ENCODE assay signal across 19 mouse cellular contexts in genomic region chr11:61618571-61618970, GRCm38 (mm10). TPM values are rescaled to one million over a fixed set of nuclear protein-coding genes. Genes with fewer than 3 reads are reported as not detected.
DNase-seq lines count a peak whose midpoint lies in the region; ATAC-seq and TF ChIP-seq lines count a peak whose summit lies in the region.
"Had no signal": no experiment of that assay in that cellular context is flagged by ENCODE, and none has a peak within 500 bp of the region (broad histone marks: within the 10 kb centered on the region; RNA-seq: fewer than 3 reads in every experiment).

No protein-coding gene starts in this region.

- WGBS in kidney, adult 2 months, result 80% methylated on average over 8 of the region's 8 CpGs
- 72% methylated on average over 7 of the region's 8 CpGs for WGBS in lung, postnatal 0 days

- peak overlapping the region; percentile 65 for H3K4me3 ChIP-seq in gastrocnemius, adult 2 months
- H3K4me3 ChIP-seq in kidney, adult 2 months (ENCODE audit: insufficient read depth, low read depth, low read length), result no peak overlapping the region
- H3K4me3 ChIP-seq in lung, postnatal 0 days (ENCODE audit: low read depth, low read length), result no peak overlapping the region
- H3K4me3 ChIP-seq in cortical plate, adult 2 months (ENCODE audit: insufficient read depth, low read length), result no peak overlapping the region
- H3K4me3 ChIP-seq: embryonic facial prominence, embryonic 15.5 days; erythroblast, embryonic 14.5 days; forebrain, embryonic 10.5 days; heart, embryonic 13.5 days; hindbrain, embryonic 10.5 days had no signal

- no peaks in the 10 kb centered on the region for H3K36me3 ChIP-seq in kidney, adult 2 months (ENCODE audit: control insufficient read depth, insufficient read depth, low read length)
- no peaks in the 10 kb centered on the region for H3K36me3 ChIP-seq in lung, postnatal 0 days (ENCODE audit: insufficient read depth, low read length)
- H3K36me3 ChIP-seq: embryonic facial prominence, embryonic 15.5 days; forebrain, embryonic 10.5 days; heart, embryonic 13.5 days; hindbrain, embryonic 10.5 days had no signal

- H3K27me3 ChIP-seq in kidney, adult 2 months (replicated peaks; ENCODE audit: control insufficient read depth, insufficient read depth, low read length), result no peaks in the 10 kb centered on the region
- no peaks in the 10 kb centered on the region for H3K27me3 ChIP-seq in lung, postnatal 0 days (replicated peaks; ENCODE audit: insufficient read depth, low read length)
- H3K27me3 ChIP-seq: embryonic facial prominence, embryonic 15.5 days; heart, embryonic 13.5 days had no signal

- no peaks in the 10 kb centered on the region for H3K9me3 ChIP-seq in lung, postnatal 0 days (ENCODE audit: low read length)
- H3K9me3 ChIP-seq: embryonic facial prominence, embryonic 15.5 days; forebrain, embryonic 10.5 days; heart, embryonic 13.5 days; hindbrain, embryonic 10.5 days had no signal

- TF ChIP-seq POLR2A in kidney, adult 2 months (IDR thresholded peaks at IDR 0.05; ENCODE audit: low read depth, low read length), result no peak
- TF ChIP-seq POLR2A in cortical plate, adult 2 months (IDR thresholded peaks at IDR 0.05; ENCODE audit: extremely low read depth, insufficient read depth, low read length), result no peak

- no peak for TF ChIP-seq CTCF in gastrocnemius, adult 2 months (IDR thresholded peaks at IDR 0.05)
- no peak for TF ChIP-seq CTCF in kidney, adult 2 months (conservative IDR thresholded peaks at IDR 0.05; ENCODE audit: insufficient read depth, insufficient read length, low read depth, low read length)
- TF ChIP-seq CTCF in lung, postnatal 0 days (IDR thresholded peaks at IDR 0.05), result no peak
- no peak for TF ChIP-seq CTCF in cortical plate, adult 2 months (IDR thresholded peaks at IDR 0.05; ENCODE audit: extremely low read depth, insufficient read depth, low read length)

- no peak overlapping the region for H3K9ac ChIP-seq in lung, postnatal 0 days (replicated peaks; ENCODE audit: low read depth)
- H3K9ac ChIP-seq: embryonic facial prominence, embryonic 15.5 days; hindbrain, embryonic 14.5 days had no signal

- peaks cover 7% of the 10 kb centered on the region; the same call in 1 of the 2 replicates for H3K4me1 ChIP-seq in kidney, adult 2 months (ENCODE audit: control insufficient read depth, insufficient read depth, low read length)
- H3K4me1 ChIP-seq in lung, postnatal 0 days (ENCODE audit: insufficient read depth, low read depth, low read length), result peaks cover 12% of the 10 kb centered on the region; the same call in 1 of the 2 replicates
- H3K4me1 ChIP-seq in cortical plate, adult 2 months (ENCODE audit: control insufficient read depth, insufficient read depth, low read length), result peaks cover 10% of the 10 kb centered on the region

- H3K27ac ChIP-seq in gastrocnemius, adult 2 months, result peak overlapping the region; percentile 92
- peak overlapping the region; percentile 76 for H3K27ac ChIP-seq in kidney, adult 2 months (ENCODE audit: insufficient read depth, low read depth, low read length)
- H3K27ac ChIP-seq in lung, postnatal 0 days (ENCODE audit: low read length), result peak overlapping the region; percentile 87
- 0 out of 2 replicates have a peak overlapping the region, but pooled peaks have one; percentile 43 for H3K27ac ChIP-seq in cortical plate, adult 2 months (ENCODE audit: insufficient read depth, low read length)
- H3K27ac ChIP-seq: embryonic facial prominence, embryonic 15.5 days; forebrain, embryonic 10.5 days; heart, embryonic 13.5 days; hindbrain, embryonic 10.5 days; hindbrain, embryonic 14.5 days had no signal

- no peak for ATAC-seq in lung, postnatal 0 days
- ATAC-seq: forebrain, embryonic 14.5 days had no signal

- no peak for TF ChIP-seq EP300 in lung, postnatal 0 days (IDR thresholded peaks at IDR 0.05)

- no peak for DNase-seq in gastrocnemius, adult 2 months
- DNase-seq in gastrocnemius, postnatal 4 days (ENCODE audit: low spot score in 2 of 2), result no peak
- DNase-seq in kidney, adult 2 months, result no peak
- DNase-seq in kidney, adult 8-10 months, result no peak
- DNase-seq in lung, postnatal 0 days (ENCODE audit: low spot score), result no peak
- no peak for DNase-seq in lung, postnatal 4 days
- no peak for DNase-seq in thymus, postnatal 4 days
- DNase-seq: adrenal gland, postnatal 10 days; cerebellum, adult 11-12 months; cerebellum, postnatal 10 days; embryo, embryonic 11 days had no signal

- 0 out of 2 replicates have a peak overlapping the region, but pooled peaks have one; percentile 12 for H3K4me2 ChIP-seq in lung, postnatal 0 days (replicated peaks; ENCODE audit: low read depth, low read length)
- H3K4me2 ChIP-seq: embryonic facial prominence, embryonic 15.5 days; hindbrain, embryonic 14.5 days had no signal

- intact Hi-C loops in gastrocnemius, adult 2 months (cut with DNase I), result loop anchor here (5.0 kb wide), 1 partner anchor 41 kb away; the partner anchor contains the start of gene Epn2

RNA-seq across cellular contexts. Expression of gene Grap, which starts 34.5 kb away (rescaled TPM):
- 1 to 10 TPM; 3.2 to 3.3 TPM for total RNA-seq in gastrocnemius, adult 2 months (2021)
- total RNA-seq in gastrocnemius, postnatal 4 days (2021), result 1 to 10 TPM; 7.0 to 7.8 TPM
- polyA plus RNA-seq in kidney, adult 2 months (2012; rRNA removed), result 11.1 and 15.3 TPM in 2 replicates
- polyA plus RNA-seq in lung, postnatal 0 days (2015; fragmentation: Nextera tagmentation; extraction: Ambion mirVana), result 71.8 and 72.1 TPM in 2 replicates
- 6.2 and 6.9 TPM in 2 replicates for polyA plus RNA-seq in cortical plate, adult 2 months (2012; rRNA removed)

RNA-seq across cellular contexts. Expression of gene Epn2, which starts 39.1 kb away (rescaled TPM):
- 10 to 100 TPM; 19.7 to 24.7 TPM for total RNA-seq in gastrocnemius, adult 2 months (2021)
- total RNA-seq in gastrocnemius, postnatal 4 days (2021), result 10 to 100 TPM; 26.9 to 30.4 TPM
- 23.1 and 25.7 TPM in 2 replicates for polyA plus RNA-seq in kidney, adult 2 months (2012; rRNA removed)
- polyA plus RNA-seq in lung, postnatal 0 days (2015; fragmentation: Nextera tagmentation; extraction: Ambion mirVana), result 41.0 and 47.7 TPM in 2 replicates
- polyA plus RNA-seq in cortical plate, adult 2 months (2012; rRNA removed), result 107 and 108 TPM in 2 replicates
- polyA plus RNA-seq: erythroblast, embryonic 14.5 days had no signal
